Mouse (Mus musculus) adrenal gland (tissue): ENCODE measurements around the gene Wnt1.

Source experiments
- intact Hi-C: fragments of 180-260 bp; cut with DNase I; formaldehyde crosslinking; loops from one replicate; pipeline ENCODE4 v1.15.1; 2025

Gene Wnt1

DNA sequence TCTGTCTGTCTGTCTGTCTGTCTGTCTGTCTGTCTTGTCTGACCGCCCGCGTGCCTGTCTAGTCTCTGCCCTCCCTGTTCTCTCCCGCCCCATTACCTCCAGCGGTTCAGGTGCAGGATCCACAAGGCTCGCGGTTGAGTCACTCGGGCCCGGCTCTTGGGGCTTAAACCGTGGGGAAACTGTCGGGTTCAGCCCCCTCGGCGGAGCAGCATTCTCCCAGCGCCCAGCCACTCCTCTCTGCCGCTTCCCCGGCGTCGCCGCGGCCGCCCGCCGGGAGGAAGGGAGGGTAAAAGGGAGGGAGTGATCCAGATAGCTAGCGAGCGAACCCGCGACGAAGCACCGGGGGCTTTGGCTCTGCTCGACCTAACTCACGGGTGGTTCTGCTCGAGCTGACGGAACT lies 11.9 kb upstream of the Wnt1 start, which contains the start of gene Wnt10b:
Wnt10b (minus strand) TSS at position 389 of the 400 bp plus-strand sequence.
- intact Hi-C loops: no loop called here

DNA sequence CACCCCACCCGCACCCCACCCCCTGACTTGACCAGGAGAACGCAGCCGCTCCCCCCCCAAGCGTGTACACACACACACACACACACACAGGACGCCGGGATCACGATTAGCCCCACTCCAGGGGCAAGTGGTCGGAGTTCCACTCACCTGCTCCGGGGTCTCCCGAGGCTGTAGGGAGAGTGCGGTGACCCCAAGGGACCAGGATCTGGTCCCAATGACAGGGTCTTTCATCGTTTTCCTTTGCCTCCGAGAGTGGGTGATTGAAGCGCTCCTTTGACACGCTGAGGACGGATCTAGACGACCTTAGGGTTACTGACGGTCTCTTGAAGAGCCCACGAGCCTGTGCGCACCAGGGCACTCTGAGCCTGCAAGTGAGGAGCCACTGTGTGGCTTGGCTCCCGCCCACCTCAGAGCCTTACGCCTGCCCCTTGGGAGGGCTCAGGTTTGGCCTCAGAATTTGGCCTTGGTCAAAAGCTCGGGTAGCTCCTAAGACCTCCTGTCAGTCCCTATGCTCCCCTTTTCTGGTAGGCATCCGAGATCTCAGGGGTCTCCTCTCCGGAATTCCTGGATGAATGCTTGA lies 11.4 kb upstream of the Wnt1 start:
- intact Hi-C loops: no loop called here

DNA sequence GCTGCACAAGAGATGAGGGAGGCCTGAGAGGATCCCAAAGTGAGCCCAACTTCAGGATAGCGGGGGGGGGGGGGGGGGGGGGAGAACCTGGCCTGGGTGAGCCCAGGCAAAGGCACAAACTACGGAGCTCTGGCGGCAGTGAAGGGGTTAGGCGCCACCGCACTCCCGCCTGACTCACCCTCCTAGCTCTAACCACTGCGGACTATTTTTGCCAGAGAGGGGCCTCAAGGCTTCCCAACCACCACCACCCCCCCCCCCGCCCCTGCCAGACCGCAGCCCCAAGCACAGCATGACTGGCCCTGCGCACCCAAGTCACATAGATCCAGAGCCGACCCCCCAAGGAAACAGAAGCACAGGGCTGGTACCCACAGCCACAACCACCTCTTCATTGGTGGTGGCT lies 10.9 kb upstream of the Wnt1 start:
- intact Hi-C loops: no loop called here

DNA sequence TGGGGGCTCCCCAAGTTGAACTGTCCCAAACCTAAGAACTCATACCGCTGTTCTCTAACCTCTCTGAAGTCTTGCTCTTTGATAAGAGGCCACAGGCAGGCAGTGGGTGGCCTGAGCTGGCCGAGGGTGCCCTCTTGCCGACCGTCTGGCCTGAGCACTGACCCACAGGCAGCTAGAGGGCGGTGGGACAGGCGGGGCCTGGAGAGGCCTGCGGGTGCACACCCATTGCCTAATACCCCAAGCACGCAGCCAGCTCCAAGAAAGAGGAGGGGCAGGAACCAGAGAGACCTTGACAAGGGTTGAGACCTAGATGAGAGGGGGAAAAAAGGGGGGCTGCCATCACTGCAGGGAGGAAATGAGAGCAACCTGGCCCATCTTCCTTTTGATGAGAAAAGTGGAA lies 9.6 kb upstream of the Wnt1 start:
- intact Hi-C loops: no loop called here

DNA sequence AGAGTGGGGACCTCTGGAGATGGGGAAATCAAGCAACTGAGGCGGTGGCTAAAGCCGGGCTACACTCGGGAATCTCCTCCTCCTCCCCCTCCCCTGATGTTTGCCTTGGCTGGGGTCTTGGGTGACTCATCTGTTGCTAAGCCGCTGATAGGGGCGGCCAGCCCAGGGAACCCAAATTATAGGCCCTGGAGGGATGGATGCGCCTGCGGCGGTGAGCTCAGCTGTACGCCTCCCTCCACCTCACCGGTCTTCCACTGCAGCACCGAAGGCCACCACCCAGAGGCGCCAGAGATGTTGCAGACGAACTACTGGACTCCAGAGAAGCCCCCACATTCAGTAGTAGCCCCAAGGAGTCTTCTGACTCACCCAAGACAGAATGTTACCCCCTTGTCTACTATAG lies 9.1 kb upstream of the Wnt1 start:
- intact Hi-C loops: no loop called here

DNA sequence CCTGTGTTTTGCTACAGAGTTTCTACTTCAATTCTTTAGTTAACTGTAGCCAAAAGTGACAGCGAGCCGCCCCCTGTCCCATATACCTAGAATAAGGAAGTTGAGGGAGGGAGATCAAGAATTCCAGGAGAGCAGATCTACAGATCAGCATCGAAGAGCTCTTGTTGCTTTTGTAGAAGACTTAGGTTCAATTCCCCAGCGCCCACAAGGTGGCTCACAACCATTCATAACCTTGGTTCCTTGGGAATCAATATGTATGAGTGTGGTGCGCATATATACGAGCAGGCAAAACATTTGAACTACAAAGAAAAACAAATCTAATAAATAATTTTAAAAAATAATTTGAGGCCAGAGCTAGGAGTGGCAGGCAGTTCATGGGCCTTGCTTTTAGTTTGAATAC lies 8.5 kb upstream of the Wnt1 start:
- intact Hi-C loops: no loop called here

DNA sequence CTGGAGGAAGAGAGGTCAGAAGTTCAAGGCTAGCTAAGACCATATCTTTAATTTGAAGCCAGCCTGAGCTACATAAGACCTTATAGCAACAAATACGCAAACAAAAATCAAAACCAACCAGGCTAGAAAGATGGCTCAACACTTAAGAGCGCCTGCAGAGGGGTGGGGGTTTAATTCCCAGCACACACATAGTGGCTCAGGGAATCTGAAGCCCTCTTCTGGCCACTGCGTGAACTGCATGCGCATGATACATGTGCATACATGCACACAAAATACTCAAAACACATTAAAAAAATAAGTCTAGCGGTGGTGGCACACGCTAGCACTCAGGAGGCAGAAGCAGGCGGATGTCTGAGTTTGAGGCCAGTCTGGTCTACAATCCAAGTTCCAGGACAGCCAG lies 3.9 kb upstream of the Wnt1 start:
- intact Hi-C loops: loop anchor here (5.0 kb wide), 1 partner anchor 123 kb away; the partner anchor contains the start of gene Ddx23

DNA sequence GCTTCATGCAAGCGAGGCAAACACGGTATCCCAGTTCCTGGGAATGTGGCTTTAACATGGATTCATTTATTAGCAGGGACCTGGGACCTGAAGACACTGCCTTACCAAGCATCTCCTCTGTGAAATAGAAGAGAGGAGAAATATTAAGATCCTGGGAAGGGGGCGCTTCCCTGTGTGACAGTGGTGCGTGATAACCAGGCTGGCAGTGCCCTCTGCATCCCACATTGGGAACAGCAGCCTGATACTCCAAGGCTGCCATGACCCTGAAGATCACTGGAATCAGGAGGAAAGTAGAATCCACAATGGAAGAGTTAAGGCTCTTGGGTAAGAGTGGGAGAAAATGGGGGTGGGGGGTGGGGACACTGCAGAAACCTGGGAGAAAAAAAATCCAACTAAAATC lies 1.7 kb upstream of the Wnt1 start:
- intact Hi-C loops: loop anchor here (5.0 kb wide), 1 partner anchor 126 kb away; the partner anchor contains the start of gene Ddx23

DNA sequence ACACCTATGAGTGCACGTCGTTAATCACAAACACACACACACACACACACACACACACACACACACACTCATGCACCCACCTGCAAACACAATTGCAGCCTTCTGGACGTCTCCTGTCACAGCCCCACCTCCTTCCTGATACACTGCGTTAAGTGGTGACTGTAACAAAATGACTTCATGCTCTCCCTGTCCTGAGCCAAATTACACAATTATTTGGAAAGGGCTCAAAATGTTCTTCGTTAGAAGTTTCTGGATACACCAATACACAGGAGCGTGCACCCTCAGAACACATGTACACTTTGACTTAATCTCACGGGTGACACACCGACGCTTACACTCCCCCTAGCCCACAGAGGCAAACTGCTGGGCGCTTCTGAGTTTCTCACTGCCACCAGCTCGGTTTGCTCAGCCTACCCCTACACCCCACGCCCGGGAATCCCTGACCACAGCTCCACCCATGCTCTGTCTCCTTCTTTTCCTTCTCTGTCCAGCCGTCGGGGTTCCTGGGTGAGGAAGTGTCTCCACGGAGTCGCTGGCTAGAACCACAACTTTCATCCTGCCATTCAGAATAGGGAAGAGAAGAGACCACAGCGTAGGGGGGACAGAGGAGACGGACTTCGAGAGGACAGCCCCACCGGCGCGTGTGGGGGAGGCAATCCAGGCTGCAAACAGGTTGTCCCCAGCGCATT lies 541 bp upstream of the Wnt1 start:
- intact Hi-C loops: loop anchor here (5.0 kb wide), 1 partner anchor 127 kb away; the partner anchor contains the start of gene Ddx23

DNA sequence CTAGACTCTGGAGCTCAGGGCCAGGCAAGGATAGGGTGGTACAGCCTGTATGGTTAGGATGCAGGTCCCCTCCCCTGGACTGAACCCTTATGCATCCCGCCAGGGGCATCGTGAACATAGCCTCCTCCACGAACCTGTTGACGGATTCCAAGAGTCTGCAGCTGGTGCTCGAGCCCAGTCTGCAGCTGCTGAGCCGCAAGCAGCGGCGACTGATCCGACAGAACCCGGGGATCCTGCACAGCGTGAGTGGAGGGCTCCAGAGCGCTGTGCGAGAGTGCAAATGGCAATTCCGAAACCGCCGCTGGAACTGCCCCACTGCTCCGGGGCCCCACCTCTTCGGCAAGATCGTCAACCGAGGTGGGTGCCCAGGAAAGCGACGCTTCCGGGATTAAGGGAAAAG lies 1.1 kb downstream of the Wnt1 start:
- intact Hi-C loops: loop anchor here (5.0 kb wide), 1 partner anchor 63 kb away; the partner anchor contains the start of gene Fkbp11

DNA sequence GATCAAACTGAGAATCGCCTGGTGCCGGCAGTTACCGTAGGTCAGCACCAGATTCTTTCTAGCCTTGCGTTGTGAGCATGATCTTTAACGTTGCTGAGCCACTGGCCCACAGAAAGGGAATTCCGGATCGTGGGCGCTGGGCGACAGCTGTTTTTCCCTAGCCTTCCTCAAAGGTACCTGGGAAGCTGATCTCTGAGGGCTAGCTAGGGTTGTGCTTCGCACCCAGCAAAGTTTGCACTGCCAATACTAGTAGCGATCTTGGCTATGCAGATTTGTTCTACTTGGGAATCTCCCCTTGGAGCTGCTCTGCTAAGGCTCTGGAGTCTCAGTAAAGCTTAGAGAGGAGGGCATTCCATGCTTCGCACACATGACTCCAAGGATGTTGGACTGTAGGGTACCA lies 1.6 kb downstream of the Wnt1 start:
- intact Hi-C loops: loop anchor here (5.0 kb wide), 1 partner anchor 64 kb away; the partner anchor contains the start of gene Fkbp11

DNA sequence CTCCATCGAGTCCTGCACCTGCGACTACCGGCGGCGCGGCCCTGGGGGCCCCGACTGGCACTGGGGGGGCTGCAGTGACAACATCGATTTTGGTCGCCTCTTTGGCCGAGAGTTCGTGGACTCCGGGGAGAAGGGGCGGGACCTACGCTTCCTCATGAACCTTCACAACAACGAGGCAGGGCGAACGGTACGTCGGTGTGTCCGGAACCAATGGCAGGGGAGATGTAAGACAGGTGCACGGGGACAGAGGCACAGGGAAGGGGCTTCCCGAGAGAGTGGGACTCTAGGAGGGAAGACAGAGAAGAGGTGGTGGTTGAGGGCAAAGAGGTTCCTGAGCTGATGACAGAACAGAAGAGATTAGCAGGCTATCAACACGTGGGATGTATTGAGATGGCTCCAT lies 2.1 kb downstream of the Wnt1 start:
- intact Hi-C loops: loop anchor here (5.0 kb wide), 1 partner anchor 64 kb away; the partner anchor contains the start of gene Fkbp11

DNA sequence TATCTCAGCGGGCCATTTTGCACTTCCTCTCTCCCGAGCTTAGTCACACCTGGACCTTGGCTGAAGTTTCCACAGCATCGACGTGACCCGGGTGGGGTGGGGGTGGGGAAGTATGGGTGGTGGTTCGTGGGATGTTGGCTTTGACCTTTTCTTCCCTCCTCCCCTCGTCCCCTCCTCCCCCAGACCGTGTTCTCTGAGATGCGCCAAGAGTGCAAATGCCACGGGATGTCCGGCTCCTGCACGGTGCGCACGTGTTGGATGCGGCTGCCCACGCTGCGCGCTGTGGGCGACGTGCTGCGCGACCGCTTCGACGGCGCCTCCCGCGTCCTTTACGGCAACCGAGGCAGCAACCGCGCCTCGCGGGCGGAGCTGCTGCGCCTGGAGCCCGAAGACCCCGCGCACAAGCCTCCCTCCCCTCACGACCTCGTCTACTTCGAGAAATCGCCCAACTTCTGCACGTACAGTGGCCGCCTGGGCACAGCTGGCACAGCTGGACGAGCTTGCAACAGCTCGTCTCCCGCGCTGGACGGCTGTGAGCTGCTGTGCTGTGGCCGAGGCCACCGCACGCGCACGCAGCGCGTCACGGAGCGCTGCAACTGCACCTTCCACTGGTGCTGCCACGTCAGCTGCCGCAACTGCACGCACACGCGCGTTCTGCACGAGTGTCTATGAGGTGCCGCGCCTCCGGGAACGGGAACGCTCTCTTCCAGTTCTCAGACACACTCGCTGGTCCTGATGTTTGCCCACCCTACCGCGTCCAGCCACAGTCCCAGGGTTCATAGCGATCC lies 2.8 kb downstream of the Wnt1 start:
- intact Hi-C loops: loop anchor here (5.0 kb wide), 1 partner anchor 65 kb away; the partner anchor contains the start of gene Fkbp11

DNA sequence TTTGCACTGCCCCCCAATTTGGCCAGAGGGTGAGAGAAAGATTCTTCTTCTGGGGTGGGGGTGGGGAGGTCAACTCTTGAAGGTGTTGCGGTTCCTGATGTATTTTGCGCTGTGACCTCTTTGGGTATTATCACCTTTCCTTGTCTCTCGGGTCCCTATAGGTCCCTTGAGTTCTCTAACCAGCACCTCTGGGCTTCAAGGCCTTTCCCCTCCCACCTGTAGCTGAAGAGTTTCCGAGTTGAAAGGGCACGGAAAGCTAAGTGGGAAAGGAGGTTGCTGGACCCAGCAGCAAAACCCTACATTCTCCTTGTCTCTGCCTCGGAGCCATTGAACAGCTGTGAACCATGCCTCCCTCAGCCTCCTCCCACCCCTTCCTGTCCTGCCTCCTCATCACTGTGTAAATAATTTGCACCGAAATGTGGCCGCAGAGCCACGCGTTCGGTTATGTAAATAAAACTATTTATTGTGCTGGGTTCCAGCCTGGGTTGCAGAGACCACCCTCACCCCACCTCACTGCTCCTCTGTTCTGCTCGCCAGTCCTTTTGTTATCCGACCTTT lies 3.6 kb downstream of the Wnt1 start:
- intact Hi-C loops: loop anchor here (5.0 kb wide), 1 partner anchor 66 kb away; the partner anchor contains the start of gene Fkbp11

DNA sequence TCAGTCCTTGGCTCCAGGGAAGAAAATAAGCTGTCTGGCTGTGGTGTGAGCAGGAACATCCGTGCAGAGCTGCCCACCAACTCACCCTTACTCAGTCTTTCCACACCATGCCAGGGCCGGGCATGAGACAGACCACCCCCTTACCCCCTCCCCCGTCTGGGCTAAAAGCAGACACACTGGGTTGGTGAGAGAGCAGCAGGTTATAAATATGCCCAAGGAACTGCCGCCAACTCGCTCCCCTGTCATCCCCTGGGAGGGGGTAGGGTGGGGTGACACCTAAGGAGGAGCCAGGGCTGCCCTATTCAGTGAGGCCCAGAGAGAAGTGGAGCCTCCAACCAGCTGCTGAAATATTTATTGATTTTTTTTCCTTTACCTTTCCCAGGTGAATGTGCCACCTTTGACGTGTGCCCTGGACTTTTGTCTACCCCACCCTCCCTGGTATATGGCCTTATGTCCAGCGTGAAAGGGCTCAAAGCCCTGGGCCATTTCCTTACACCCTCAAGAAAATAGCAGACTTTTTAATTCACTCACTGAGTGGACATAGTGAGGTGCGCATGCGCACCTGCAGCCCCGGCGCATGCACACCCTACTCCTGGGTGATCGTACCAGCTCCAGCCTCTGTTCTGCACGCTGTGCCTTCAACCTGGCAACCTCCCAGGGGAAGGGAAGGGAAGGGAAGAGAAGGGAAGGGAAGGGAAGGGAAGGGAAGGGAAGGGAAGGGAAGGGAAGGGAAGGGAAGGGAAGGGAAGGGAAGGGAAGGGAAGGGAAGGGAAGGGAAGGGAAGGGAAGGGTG lies 7.3 kb downstream of the Wnt1 start:
- intact Hi-C loops: loop anchor here (5.0 kb wide), 1 partner anchor 85 kb away; no protein-coding TSS in a partner anchor

DNA sequence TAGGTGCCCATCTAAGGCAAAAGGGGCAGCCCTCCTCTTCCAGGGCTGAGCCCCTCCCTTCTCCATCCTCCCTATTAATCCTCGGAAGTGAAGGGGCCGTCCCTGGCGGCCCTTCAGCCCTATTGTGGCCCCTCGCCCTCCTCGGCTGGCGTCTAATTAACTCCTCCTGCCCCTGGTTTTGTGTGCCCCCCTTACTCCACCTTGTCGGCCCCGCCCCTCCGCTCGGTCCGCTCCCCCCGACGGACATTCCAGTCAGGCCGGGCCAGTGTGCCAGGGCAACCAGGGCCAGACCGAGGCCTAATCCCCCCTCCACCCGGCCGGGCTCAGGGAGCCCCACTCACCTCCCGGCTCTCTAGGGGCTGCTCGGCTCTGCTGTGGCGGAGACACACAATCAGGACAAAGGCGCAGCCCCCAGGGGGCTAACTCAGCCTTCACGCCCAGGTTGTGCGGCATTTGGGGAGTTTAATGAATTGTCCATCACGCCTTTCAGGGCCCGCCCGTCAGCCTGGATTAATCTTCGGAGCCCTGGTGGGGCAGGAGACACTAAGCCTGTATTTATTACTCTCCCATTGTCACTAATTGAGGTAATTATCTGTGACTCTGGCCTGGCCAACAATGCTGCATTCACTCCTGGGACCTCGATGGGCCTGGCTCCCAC lies 8.3 kb downstream of the Wnt1 start:
- intact Hi-C loops: loop anchor here (5.0 kb wide), 1 partner anchor 86 kb away; no protein-coding TSS in a partner anchor

DNA sequence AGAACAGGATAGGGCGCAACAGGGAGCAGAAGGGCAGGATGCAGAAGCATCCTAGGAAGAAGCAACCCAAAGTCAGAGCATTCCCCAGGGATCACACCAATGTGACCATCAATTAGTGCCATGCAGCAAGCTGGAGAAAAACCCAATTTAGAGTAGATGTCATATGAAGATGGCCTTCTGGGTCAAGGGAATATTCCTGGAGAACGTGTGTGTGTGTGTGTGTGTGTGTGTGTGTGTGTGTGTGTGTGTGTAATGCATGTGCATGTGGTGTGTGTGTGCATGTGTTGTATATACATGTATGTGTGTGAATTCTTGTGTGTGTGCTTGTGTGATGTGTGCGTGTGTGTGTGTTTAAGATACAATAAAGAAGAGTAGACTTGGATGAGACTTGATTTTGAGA lies 9.2 kb downstream of the Wnt1 start:
- intact Hi-C loops: loop anchor here (5.0 kb wide), 1 partner anchor 87 kb away; no protein-coding TSS in a partner anchor

DNA sequence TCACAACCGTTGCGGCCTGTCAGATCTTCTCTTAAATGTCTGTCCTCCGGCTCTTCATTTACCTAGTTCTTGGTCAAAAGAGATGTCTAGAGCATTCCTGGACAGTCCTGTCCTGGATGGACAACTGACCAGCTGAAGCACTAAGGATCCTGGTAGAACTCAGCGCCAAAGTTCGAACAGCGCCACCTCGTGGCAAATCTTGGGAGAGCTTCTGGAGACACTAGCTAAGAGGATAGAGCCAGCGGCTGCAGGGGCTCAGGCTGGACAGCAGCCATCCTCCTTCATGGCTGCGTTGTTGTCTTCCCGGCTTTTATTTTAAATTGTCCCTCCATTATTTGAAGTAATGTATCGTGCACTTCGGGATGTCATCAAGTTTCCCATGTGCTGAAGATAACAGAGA lies 9.7 kb downstream of the Wnt1 start:
- intact Hi-C loops: loop anchor here (5.0 kb wide), 1 partner anchor 87 kb away; no protein-coding TSS in a partner anchor

DNA sequence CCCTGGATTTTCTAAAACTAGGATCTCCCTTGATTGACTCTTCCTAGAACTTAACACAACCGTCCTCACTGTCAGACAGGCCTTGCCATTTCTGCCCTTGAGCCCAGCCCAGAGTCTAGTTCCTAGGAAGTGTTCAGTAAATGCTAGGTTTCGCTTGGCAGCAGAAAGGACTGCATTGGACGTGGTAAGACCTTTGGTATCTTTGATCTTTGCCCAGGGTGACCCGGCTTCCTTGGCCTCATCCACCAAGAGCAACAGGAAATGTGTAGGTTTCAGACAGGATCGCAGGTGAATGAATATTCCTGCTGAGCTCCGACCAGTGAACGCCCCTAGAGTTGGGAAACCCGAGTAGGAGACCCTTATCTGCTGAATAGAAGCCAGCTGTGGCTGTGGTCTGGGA lies 13.3 kb downstream of the Wnt1 start:
- intact Hi-C loops: loop anchor here (5.0 kb wide), 1 partner anchor 36 kb away; no protein-coding TSS in a partner anchor

DNA sequence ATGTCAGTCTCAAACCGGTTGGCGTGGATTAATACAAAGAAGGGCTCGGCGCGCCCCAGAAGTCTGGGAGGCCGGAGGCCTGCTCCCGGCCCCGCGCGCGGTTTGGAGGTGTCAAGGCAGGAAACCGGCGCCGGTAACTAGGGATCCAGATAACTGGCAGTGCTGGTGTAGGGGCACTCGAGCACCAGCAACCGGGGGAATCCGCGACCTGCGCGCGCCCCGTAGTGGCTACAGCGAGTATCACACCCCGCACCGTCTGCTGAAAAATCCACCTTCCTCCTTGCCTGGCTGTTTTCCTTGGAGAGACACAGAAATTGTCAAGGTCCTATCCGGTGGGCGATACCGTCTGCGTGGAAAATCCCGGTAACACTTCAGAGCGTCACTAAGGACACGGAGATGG lies 14.4 kb downstream of the Wnt1 start:
- intact Hi-C loops: loop anchor here (5.0 kb wide), 1 partner anchor 37 kb away; no protein-coding TSS in a partner anchor
